Mouse (Mus musculus): ENCODE measurements around the gene Ggps1. TPM values are rescaled to one million over a fixed set of nuclear protein-coding genes. Genes with fewer than 3 reads are reported as not detected.
"Not testable (repeated sequence)": the region's sequence is repeated elsewhere in the genome, so short reads cannot be mapped to it uniquely, and the experiment has no call there.

Ggps1 gene
- total RNA-seq, 4 experiments from 2014 or later: 21.5 to 24.5 (median 23.2) TPM

- no peak for DNase-seq (ENCODE audit: low spot score)
These were observed 24.4 kb downstream of the Ggps1 start for GRCm38 (mm10) chr13:14038911-14039291.

- DNase-seq (ENCODE audit: low spot score): peak; percentile 17
These were observed 27.2 kb downstream of the Ggps1 start for GRCm38 (mm10) chr13:14035875-14036630.

- DNase-seq (ENCODE audit: low spot score): not testable (repeated sequence)
These were observed 27.9 kb downstream of the Ggps1 start for GRCm38 (mm10) chr13:14035352-14035751.

GRCm38 (mm10) chr13:14034073-14034348 is 29.3 kb downstream of the Ggps1 start:
- peak; percentile 16 for DNase-seq (ENCODE audit: low spot score)

GRCm38 (mm10) chr13:14033309-14034072 is 29.8 kb downstream of the Ggps1 start:
- no peak for DNase-seq (ENCODE audit: low spot score)

GRCm38 (mm10) chr13:14026154-14026820 is 37.0 kb downstream of the Ggps1 start:
- DNase-seq (ENCODE audit: low spot score): no peak

- no peak for DNase-seq (ENCODE audit: low spot score)
These were observed 37.7 kb downstream of the Ggps1 start for GRCm38 (mm10) chr13:14025554-14025953.

- DNase-seq (ENCODE audit: low spot score): not testable (repeated sequence)
These were observed 41.9 kb downstream of the Ggps1 start for GRCm38 (mm10) chr13:14021417-14021816.

GRCm38 (mm10) chr13:14018852-14019251 is 44.4 kb downstream of the Ggps1 start:
- DNase-seq (ENCODE audit: low spot score): no peak

GRCm38 (mm10) chr13:14018283-14018682 is 45.0 kb downstream of the Ggps1 start:
- DNase-seq (ENCODE audit: low spot score): no peak

GRCm38 (mm10) chr13:14015609-14016008 is 47.7 kb downstream of the Ggps1 start:
- DNase-seq (ENCODE audit: low spot score): no peak

GRCm38 (mm10) chr13:14014540-14014939 is 48.7 kb downstream of the Ggps1 start:
- DNase-seq (ENCODE audit: low spot score): no peak

GRCm38 (mm10) chr13:14014001-14014400 is 49.3 kb downstream of the Ggps1 start:
- DNase-seq (ENCODE audit: low spot score): no peak

GRCm38 (mm10) chr13:14011454-14011995 is 51.8 kb downstream of the Ggps1 start:
- no peak for DNase-seq (ENCODE audit: low spot score)

GRCm38 (mm10) chr13:14006056-14006455 is 57.2 kb downstream of the Ggps1 start:
- no peak for DNase-seq (ENCODE audit: low spot score)

GRCm38 (mm10) chr13:14004999-14005398 is 58.3 kb downstream of the Ggps1 start:
- no peak for DNase-seq (ENCODE audit: low spot score)

GRCm38 (mm10) chr13:14004086-14004485 is 59.2 kb downstream of the Ggps1 start:
- DNase-seq (ENCODE audit: low spot score): no peak

- no peak for DNase-seq (ENCODE audit: low spot score)
These were observed 60.6 kb downstream of the Ggps1 start for GRCm38 (mm10) chr13:14002706-14003105.
